Mouse (Mus musculus) mature B cell (primary cell): ENCODE measurements at regions not wholly inside any gene's neighbourhood (a gene's known extent, or its start where the extent isn't known, plus 50 kb on each side); places are given as distances from the start of the nearest gene placed in this dataset.

Source experiments
- in situ Hi-C: fragments of 300-500 bp; cut with MboI; formaldehyde crosslinking; loops from 2 replicates; pipeline ENCODE4 v1.14.3; 2019

DNA sequence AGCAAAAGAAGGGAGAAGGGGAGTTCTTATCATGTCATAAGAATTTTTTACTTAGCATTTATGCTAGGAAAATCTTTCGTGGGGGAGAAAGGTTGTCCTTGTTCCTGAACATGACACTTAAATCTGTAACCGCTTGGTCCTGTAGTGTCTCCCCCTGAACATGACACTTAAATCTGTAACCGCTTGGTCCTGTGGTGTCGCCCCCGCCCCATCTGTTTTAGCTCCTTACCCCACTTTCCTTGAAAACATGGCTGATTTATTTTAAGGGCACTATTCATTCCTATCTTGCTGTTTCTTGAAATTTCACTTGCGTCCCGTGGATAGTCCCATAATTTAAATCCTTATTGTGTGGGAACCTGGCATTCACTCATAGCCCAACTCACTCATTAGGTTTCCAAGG, 82.2 kb downstream of the Rap2a start:
- in situ Hi-C loops: no loop called here

GRCm38 (mm10) chr14:120560987-120561386, 82.7 kb downstream of the Rap2a start:
- in situ Hi-C loops: no loop called here

- in situ Hi-C loops: no loop called here
Measured at GRCm38 (mm10) chr14:120566945-120567344, 88.7 kb downstream of the Rap2a start.

GRCm38 (mm10) chr14:120568054-120568453, 89.8 kb downstream of the Rap2a start:
- in situ Hi-C loops: no loop called here

- in situ Hi-C loops: no loop called here
Measured at GRCm38 (mm10) chr14:120572238-120572637, 94.0 kb downstream of the Rap2a start.

GRCm38 (mm10) chr14:120575202-120575601, 97.0 kb downstream of the Rap2a start:
- in situ Hi-C loops: no loop called here

GRCm38 (mm10) chr14:120578352-120579080, 100.3 kb downstream of the Rap2a start:
- in situ Hi-C loops: no loop called here

DNA sequence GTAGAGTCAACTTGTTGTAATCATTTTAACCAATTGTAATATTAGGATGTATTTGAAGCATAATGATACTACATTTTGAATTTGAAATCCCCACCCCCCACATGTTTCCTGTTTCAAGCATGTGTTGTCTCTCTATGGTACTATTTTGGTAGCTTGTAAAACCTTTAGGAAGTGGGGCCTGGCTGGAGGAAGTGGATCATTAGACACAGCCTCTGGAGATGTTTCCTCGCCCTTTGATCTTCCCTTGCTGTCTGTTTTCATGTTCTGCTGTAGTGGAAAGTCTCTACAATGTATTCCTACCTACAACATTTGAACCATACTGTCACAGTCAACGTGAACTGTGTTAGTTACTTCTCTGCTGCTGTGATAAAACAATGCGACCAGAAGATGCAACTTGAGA, 105.6 kb downstream of the Rap2a start:
- in situ Hi-C loops: no loop called here

- in situ Hi-C loops: no loop called here
Measured at GRCm38 (mm10) chr14:120592191-120592590, 113.9 kb downstream of the Rap2a start.

DNA sequence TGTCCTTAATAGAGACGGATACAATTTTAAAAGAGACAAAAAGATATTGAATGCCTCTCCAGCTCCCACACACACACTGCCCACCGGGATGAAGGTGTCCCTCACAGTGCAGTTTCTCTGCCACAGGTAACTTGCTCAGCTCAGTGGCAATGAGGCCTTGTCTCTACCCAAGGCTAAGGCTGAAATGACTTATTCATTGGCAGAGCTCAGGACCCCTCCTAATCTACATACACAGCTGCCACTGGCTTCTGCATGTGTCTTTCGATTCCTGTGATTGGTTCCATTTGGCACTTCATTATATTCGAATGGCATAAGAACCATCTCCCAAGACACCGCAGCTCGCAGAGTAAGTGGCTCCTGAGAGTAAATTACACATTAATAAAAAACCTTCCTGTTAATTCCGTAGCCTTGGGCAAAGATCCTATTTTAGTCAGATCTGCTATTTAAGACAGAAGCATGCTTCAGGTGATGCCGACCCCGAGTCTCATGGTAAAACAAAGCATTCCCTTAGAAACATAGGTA, 122.2 kb downstream of the Rap2a start:
- in situ Hi-C loops: no loop called here

GRCm38 (mm10) chr14:120601510-120601909, 123.3 kb downstream of the Rap2a start:
- in situ Hi-C loops: no loop called here

DNA sequence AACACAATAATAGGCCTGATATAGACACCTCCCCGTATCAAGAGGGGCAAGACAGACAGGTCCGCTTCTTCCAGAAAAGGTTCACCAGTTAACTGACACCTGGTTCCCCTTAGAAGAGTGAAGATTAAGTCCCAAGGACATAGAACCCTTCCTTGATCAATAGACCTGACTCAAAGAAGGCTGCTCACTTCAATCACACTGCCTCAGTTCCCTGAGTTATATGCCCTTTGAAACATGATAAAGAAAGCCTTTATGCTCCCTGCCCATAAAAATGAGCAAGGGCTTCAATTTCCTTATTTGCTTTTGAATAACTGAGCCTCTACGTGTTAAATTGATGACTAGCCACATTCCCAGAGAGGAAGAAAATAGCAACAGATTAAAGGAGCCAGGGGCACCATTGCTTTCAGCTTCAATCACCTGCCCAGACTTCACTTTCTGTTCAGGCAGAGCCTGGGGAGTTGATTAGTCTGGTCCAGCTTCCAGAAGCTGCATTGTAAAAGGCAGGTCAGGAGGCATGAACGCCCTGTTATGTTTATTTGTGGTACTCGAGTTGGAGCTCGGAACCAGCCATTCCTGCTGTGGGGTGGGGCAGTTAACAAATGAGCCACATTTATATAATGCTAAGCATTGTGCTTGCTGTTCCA, 125.7 kb downstream of the Rap2a start:
- in situ Hi-C loops: no loop called here

- in situ Hi-C loops: no loop called here
Measured at GRCm38 (mm10) chr14:120607801-120608200, 129.6 kb downstream of the Rap2a start.

DNA sequence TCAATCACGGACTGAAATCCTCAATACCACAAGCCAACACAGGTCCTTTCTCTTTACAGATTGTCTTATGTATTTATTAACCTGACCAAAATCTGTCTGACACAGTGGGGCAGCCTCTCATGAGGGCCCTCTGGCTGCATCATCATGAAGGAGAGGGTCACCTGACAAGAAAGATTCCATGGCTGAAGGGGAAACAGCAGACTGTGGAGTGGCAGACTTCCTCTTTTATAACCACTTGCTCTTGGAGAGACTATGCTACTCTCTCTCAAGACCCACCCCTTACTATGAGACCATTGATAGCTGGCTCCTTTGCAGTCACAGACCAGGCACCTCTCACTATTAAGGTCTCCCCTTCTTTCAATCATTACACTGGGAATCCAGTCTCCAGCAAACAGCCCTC, 133.1 kb downstream of the Rap2a start:
- in situ Hi-C loops: no loop called here

GRCm38 (mm10) chr14:120626223-120626935, 148.1 kb downstream of the Rap2a start:
- in situ Hi-C loops: no loop called here

DNA sequence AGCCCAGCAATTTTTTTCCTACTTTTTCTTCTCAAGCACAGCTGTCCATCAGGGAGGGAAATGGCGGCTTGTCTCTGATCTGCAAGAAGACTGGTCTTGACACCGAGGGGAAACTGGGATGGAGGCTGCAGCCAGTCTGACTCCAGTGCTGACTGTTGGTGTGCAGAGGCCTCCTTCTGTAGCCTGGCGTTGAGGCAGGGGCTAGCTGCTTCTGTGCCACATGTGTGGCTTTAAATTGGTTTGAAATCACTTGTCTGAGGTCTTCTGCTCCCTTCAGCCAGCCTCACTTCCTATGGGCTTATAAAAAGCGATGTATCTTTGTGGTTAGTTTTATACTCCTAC, 148.7 kb downstream of the Rap2a start:
- in situ Hi-C loops: no loop called here

DNA sequence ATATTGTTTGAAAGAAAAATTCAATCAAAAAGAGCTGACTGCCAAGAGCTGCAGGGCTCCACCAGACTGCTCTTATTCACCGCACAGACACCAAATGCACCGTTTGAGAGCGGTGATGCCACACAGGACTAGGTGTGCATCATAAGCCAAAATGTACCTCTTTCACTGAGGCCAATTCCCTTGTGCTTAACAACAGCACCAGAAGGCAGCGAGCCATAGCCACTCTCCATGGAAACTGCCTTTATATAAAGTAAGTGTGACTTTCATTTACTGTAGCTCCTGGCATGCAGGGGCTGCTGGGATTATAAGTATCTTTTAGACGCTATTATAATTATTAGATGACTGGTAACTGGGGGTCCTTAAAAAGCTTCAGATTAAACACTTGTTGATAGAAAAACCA, 154.5 kb downstream of the Rap2a start:
- in situ Hi-C loops: no loop called here

DNA sequence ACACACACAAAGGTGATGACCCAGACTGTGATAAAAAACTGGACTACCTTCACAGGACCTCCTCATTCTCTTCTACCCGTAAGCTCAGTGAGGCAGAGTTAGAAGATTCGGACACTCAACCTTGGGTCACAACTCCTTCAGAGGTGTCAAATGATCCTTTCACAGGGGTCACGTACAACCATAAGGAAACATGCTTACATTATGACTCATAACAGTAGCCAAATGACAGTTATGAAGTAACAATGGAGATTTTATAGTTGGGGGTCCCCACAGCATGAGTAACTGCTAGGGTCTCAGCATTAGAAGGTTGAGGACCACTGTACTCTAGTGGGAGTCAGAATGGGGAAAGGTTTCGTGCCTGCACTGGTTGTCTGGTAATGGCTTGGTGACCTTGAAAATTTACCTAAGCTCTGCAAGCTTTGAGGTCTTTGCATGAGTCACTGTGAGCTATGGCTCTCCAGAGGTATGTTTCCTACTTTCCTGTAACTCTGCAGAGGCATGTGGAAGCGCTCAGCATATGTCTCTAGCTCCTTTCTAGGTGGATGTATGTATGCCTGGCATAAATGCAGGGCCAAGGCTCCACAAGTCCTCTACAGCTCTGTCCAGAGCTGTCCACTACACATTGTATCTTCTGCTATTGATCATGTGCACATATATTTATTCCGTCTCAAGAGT, 158.6 kb downstream of the Rap2a start:
- in situ Hi-C loops: no loop called here

DNA sequence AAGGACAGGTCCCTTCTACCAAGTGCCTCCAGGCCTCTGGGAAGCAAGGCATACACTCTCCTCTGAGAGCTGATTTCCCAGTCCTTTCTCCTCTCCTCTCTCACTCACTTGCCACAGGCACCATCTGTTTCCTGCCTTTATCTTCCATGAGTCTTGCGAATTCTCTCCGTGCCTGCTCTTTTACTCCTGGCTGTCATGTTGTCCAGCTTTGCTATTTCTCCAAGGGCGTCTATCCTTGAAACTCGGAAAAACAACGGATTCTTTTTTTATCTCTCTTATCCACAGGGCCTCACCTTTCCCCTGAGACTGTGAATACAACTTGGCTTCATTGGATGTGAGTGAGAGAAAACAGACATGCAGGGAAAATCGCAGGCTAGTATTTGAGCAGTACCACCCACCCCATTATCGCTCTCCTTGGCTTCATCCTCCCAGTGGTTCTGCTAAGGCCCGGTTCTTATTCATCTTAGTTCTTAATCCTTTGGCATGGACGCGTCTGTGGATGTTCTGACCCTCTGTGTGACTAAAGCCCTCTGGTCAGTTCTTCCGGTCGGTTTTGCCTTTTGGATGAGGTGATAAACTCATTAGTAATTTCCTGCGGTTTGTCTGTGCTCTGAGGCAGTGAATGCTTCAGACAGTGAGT, 159.4 kb downstream of the Rap2a start:
- in situ Hi-C loops: no loop called here

DNA sequence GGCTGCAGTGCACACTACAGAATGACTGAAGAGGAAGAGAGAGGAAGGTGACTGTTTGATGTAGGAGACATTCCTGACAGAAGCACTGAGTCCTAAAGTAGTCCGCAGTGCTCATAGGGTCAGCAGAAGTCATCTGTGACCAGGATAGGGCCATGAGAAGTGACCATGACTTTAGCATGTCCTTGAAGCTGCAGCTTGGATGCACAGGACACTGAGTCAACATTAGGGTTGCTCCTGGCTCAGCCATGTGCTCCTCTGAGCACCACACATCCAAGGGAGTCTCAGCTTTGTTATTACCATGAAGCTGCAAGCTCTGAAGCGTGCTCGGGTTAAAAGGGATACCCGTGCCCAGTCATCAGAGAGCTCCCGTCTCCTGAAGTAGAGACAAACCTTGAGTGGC, 164.3 kb downstream of the Rap2a start:
- in situ Hi-C loops: no loop called here

DNA sequence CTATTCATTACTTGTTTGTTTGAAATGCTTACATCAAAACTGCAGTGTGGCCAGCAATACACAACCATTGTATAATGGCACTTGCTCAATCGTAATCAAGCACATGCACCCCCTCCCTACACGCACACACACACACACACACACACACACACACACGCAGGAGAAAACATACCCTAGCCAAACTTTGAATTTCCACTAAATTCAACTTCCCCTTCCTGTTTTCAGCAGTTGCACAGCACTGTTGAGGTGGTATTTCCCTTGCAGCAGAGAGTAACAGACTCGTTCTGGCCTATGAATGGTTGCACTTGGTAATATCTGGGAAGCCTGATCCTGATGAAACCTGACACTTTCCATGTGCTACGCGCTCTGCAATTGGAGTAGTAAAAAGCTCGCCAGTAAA, 173.8 kb downstream of the Rap2a start:
- in situ Hi-C loops: no loop called here

DNA sequence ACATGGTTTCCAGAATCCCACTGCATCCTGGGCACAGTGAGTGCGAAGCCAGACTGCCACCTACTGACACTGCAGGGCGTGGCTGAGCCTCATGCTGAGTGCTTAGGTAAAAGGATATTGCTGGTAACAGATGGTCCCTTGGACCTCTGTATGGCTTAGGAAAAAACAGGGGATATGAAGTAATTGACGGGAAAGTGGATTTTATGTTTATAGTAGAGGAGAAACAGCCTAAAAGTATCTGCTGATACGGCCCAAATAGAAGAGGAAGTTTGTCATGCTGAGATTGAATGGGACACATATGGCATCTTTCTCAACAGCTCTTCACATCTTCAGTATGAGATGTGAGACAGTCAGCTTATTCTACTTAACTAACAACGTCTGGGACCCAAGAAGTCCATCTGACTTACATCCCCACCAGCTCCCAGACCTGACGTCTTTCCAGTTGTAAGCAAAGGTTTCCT, 182.1 kb downstream of the Rap2a start:
- in situ Hi-C loops: no loop called here
